ENCODE assay signal across 10 mouse cellular contexts in the genomic region with DNA sequence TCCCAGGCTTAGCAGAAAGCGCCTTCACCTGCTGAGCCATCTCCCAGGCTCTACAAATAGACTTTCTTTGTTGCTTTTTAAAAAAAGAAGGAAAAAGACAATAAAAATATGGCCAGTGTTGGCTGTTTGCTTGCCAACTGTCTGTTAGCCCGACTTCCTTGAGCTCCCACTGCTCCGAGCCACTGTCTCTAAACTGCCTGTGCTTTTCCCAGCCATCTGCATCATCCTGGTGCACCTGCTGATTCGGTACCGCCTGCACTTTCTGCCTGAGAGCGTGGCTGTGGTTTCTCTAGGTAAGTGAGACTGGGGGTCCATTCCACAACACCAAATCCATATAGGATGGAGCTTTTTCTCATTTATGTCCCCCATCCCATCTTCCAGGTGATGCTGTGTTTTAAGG.
"Had no signal": no experiment of that assay in that cellular context is flagged by ENCODE, and none has a peak within 500 bp of the region (broad histone marks: within the 10 kb centered on the region; RNA-seq: fewer than 3 reads in every experiment).

No protein-coding gene starts in this region.

- H3K27ac ChIP-seq: kidney, postnatal 0 days; left cerebral cortex, adult 2 months; limb, embryonic 10.5 days; lung, embryonic 15.5 days; midbrain, embryonic 13.5 days; stomach, postnatal 0 days had no signal

- H3K9ac ChIP-seq: lung, embryonic 15.5 days; midbrain, embryonic 13.5 days had no signal

- H3K27me3 ChIP-seq: lung, embryonic 15.5 days; midbrain, embryonic 13.5 days had no signal

- H3K9me3 ChIP-seq: limb, embryonic 10.5 days; lung, embryonic 15.5 days; midbrain, embryonic 13.5 days had no signal

- DNase-seq: kidney, adult 9 months; kidney, postnatal 4 days; thymus, postnatal 4 days had no signal

- H3K4me2 ChIP-seq: liver, embryonic 11.5 days; lung, embryonic 15.5 days; midbrain, embryonic 13.5 days had no signal

- H3K4me3 ChIP-seq: left cerebral cortex, adult 2 months; limb, embryonic 10.5 days; lung, embryonic 15.5 days; midbrain, embryonic 13.5 days had no signal

- H3K4me1 ChIP-seq: limb, embryonic 10.5 days; lung, embryonic 15.5 days; midbrain, embryonic 13.5 days had no signal

- ATAC-seq: midbrain, embryonic 13.5 days had no signal
